Mouse (Mus musculus): ENCODE results near the gene Slc7a7. TPM values are rescaled to one million over a fixed set of nuclear protein-coding genes. Genes with fewer than 3 reads are reported as not detected.

The Slc7a7 gene
- total RNA-seq, 2 experiments from 2014 or later = 3.1 to 5.5 TPM

DNA sequence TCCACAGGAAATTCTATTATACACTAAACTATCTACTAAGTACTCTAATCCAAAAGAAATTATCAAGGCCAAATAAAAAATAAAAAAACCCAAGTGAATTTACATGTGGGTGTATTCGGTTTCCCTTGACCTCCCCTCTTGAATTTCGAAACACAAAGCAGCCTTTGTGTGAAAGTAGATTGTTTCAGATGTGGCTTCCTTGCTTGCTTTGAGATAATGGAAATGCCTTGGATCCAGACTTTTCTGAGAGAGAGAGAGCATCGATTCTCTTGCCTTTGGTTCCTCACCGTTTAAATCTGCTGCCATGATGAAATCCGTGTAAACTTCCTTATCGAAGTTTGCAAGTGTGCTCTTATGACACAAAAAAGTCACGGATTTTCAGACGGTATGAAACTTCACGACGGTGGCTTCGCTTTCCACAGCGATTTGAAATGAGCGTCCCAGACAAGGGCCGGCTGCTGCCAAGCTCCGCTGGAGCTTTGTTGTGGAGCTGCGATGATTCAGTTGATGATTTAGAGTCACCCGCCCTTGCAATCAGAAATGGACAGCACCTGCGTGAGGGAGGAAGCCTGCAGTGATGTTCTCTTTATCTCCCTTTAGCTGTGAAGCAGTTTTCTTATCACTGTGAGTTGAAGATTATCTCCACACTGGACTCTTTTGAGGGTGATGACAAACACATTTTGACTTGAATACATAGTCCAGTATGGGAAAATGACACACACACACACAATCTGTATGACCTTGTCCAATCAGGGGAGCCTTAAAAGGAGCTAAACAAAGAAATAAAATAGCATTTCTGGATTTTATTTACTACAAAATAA lies 95.8 kb downstream of the Slc7a7 start:
- DNase-seq = no peak

Other genes starting within 250 kb of the Slc7a7 start
- 10 to 100 TPM; 75.9 to 77.3 TPM for gene Dad1, start 163.7 kb downstream of the Slc7a7 start, total RNA-seq (2021)
- 10 to 100 TPM; 23.2 to 24.8 TPM for gene Abhd4, start 163.6 kb downstream of the Slc7a7 start, total RNA-seq (2021)
- not detected for gene Olfr49, start 132.8 kb downstream of the Slc7a7 start, total RNA-seq (2021)
- gene Oxa1l, start 56.9 kb downstream of the Slc7a7 start, total RNA-seq (2021) = 10 to 100 TPM; 64.1 to 65.5 TPM
- 100 to 1,000 TPM; 141 to 159 TPM for gene Mrpl52, start 9.1 kb upstream of the Slc7a7 start, total RNA-seq (2021)
- gene Mmp14, start 13.8 kb upstream of the Slc7a7 start, total RNA-seq (2021) = 100 to 1,000 TPM; 115 to 167 TPM
- gene Lrp10, start 46.4 kb upstream of the Slc7a7 start, total RNA-seq (2021) = 10 to 100 TPM; 36.3 to 39.5 TPM
- gene Rem2, start 58.3 kb upstream of the Slc7a7 start, total RNA-seq (2021) = under 1 TPM in 1 of 2 experiments, not detected in 1; 0.14 TPM
- 10 to 100 TPM; 32.8 to 35.3 TPM for gene Prmt5, start 99.7 kb upstream of the Slc7a7 start, total RNA-seq (2021)
- 10 to 100 TPM in 1 of 2 experiments, 1 to 10 TPM in 1; 9.2 to 10.7 TPM for gene Haus4, start 136.8 kb upstream of the Slc7a7 start, total RNA-seq (2021)
- 1 to 10 TPM; 7.5 to 9.9 TPM for gene Ajuba, start 159.8 kb upstream of the Slc7a7 start, total RNA-seq (2021)
- gene 4931414P19Rik, start 188.2 kb upstream of the Slc7a7 start, total RNA-seq (2021) = 1 to 10 TPM; 3.1 to 5.1 TPM
- 100 to 1,000 TPM; 183 to 207 TPM for gene Psmb5, start 200.2 kb upstream of the Slc7a7 start, total RNA-seq (2021)
- gene Psmb11, start 203.7 kb upstream of the Slc7a7 start, total RNA-seq (2021) = not detected
- not detected for gene Gm17606, start 223.2 kb upstream of the Slc7a7 start, total RNA-seq (2021)
- 1 to 10 TPM in 1 of 2 experiments, under 1 TPM in 1; 0.96 to 1.8 TPM for gene Cdh24, start 223.6 kb upstream of the Slc7a7 start, total RNA-seq (2021)

All from gastrocnemius, postnatal 10 days (tissue).